Mouse (Mus musculus) ES-E14 (cell line): ENCODE measurements around the gene Krr1. TPM values are rescaled to one million over a fixed set of nuclear protein-coding genes. Genes with fewer than 3 reads are reported as not detected.

Experiments used
- DNase-seq: peaks from one replicate; pipeline ENCODE4 v3.0.0-alpha.2; 2013; ENCODE audit warnings: low read depth, low spot score
- H3K27ac ChIP-seq: 2 replicates; pipeline ENCODE4 v1.5.1; 2012; ENCODE audit warnings: low read depth, mild to moderate bottlenecking, low read length, moderate library complexity, mixed read lengths; ENCODE audit not compliant: poor library complexity, insufficient read depth, severe bottlenecking
- H3K36me3 ChIP-seq: 2 replicates; pipeline ENCODE4 v1.6.1; 2012; ENCODE audit warnings: mild to moderate bottlenecking, low read length, moderate library complexity, mixed read lengths; ENCODE audit not compliant: control insufficient read depth, poor library complexity, insufficient read depth, severe bottlenecking
- H3K4me1 ChIP-seq, 2 experiments: fragments of 150-350 bp in 1 of 2; sonication (generic) in 1 of 2; 2 replicates each; pipeline ENCODE4 v1.6.1; 2012; ENCODE audit warnings: low read length in 2 of 2, mild to moderate bottlenecking in 1 of 2, mixed read lengths in 1 of 2; ENCODE audit not compliant: control insufficient read depth in 2 of 2, insufficient read depth in 2 of 2, poor library complexity in 1 of 2
- H3K4me3 ChIP-seq, 2 experiments: fragments of 150-350 bp in 1 of 2; sonication (generic) in 1 of 2; 2 replicates each; pipeline ENCODE4 v1.5.1; 2012; ENCODE audit warnings: low read length in 2 of 2, low read depth in 1 of 2, mild to moderate bottlenecking in 1 of 2, mixed read lengths in 1 of 2; ENCODE audit not compliant: insufficient read depth in 1 of 2, poor library complexity in 1 of 2, severe bottlenecking in 1 of 2
- H3K9ac ChIP-seq: 2 replicates; pipeline ENCODE4 v1.6.1; 2012; ENCODE audit warnings: low read depth, mild to moderate bottlenecking, low read length, mixed read lengths; ENCODE audit not compliant: poor library complexity, insufficient read depth, severe bottlenecking
- H3K9me3 ChIP-seq: fragments of 150-350 bp; sonication (generic); 2 replicates; pipeline ENCODE4 v1.6.1; 2012; ENCODE audit warnings: low read depth, mild to moderate bottlenecking, low read length; ENCODE audit not compliant: control insufficient read depth, insufficient read depth
- CHD2 ChIP-seq: IDR thresholded peaks from 2 replicates; pipeline ENCODE4 v1.6.1; 2014; ENCODE audit warnings: mild to moderate bottlenecking, low read depth, low read length, inconsistent platforms
- HCFC1 ChIP-seq: IDR thresholded peaks from 2 replicates; pipeline ENCODE4 v1.6.1; 2012; ENCODE audit warnings: low read length, inconsistent platforms, borderline replicate concordance; ENCODE audit not compliant: insufficient read depth
- MAFK ChIP-seq: IDR thresholded peaks from 2 replicates; pipeline ENCODE4 v1.6.1; 2014; ENCODE audit warnings: mild to moderate bottlenecking, low read depth, low read length, inconsistent platforms; ENCODE audit not compliant: insufficient read depth
- ZC3H11A ChIP-seq: IDR thresholded peaks from 2 replicates; pipeline ENCODE4 v1.6.1; 2012; ENCODE audit warnings: low read depth, mild to moderate bottlenecking, inconsistent platforms, low read length, borderline replicate concordance
- ZNF384 ChIP-seq: IDR thresholded peaks from 2 replicates; pipeline ENCODE4 v1.6.1; 2012; ENCODE audit warnings: low read depth, low read length, inconsistent platforms
- in situ Hi-C, 2 experiments: fragments of 600-800 bp; cut with MboI; formaldehyde crosslinking; loops; one replicate each; pipeline ENCODE4 v1.15.1; 2025; ENCODE audit warnings: low sequenced_read_pairs in 2 of 2, inconsistent platforms in 1 of 2; ENCODE audit not compliant: unreplicated experiment in 2 of 2
- total RNA-seq: library from RNA; depleted of rRNA; stranded (reverse); fragments of 300-350 nt; gene quantifications from 2 replicates; pipeline ENCODE4 v1.2.3, GENCODE M21; 2012

Krr1 gene
- total RNA-seq, 1 experiment, result 81.2 TPM

- no peak overlapping the region for H3K27ac ChIP-seq
- H3K4me1 ChIP-seq, result no peaks in the 10 kb centered on the region
- in situ Hi-C loops, result no loop called here
- H3K36me3 ChIP-seq, result no peaks in the 10 kb centered on the region
- TF ChIP-seq ZNF384, result no peak
- no peak for TF ChIP-seq CHD2
- TF ChIP-seq MAFK, result no peak
- TF ChIP-seq ZC3H11A, result no peak
- no peak for TF ChIP-seq HCFC1
- H3K4me3 ChIP-seq, result no peak overlapping the region
- H3K9ac ChIP-seq, result no peak overlapping the region
- DNase-seq, result no peak
- H3K9me3 ChIP-seq, result no peaks in the 10 kb centered on the region
These were observed 35.8 kb upstream of the Krr1 start for GRCm38 (mm10) chr10:111936491-111937145.

- TF ChIP-seq CHD2 (no peak), MAFK (no peak), HCFC1 (no peak), ZNF384 (no peak), ZC3H11A (no peak)
These were observed 35.3 kb upstream of the Krr1 start for GRCm38 (mm10) chr10:111937146-111937534.

GRCm38 (mm10) chr10:111943026-111943425 lies 29.4 kb upstream of the Krr1 start:
- Histone ChIP-seq H3K36me3 (no peaks in the 10 kb centered on the region), H3K4me1 (no peaks in the 10 kb centered on the region), H3K4me3 (no peak overlapping the region), H3K27ac (no peak overlapping the region), H3K9me3 (no peaks in the 10 kb centered on the region), H3K9ac (no peak overlapping the region)
- DNase-seq, result no peak
- in situ Hi-C loops, result no loop called here
- TF ChIP-seq CHD2, result no peak
- TF ChIP-seq MAFK, result no peak
- no peak for TF ChIP-seq ZC3H11A
- TF ChIP-seq HCFC1, result no peak
- TF ChIP-seq ZNF384, result no peak

More at GRCm38 (mm10) chr10:111937146-111937534, 35.3 kb upstream of the Krr1 start:
- no peak overlapping the region for H3K9ac ChIP-seq
- DNase-seq, result no peak
- no peaks in the 10 kb centered on the region for H3K36me3 ChIP-seq
- H3K9me3 ChIP-seq, result no peaks in the 10 kb centered on the region
- no peak overlapping the region for H3K4me3 ChIP-seq
- in situ Hi-C loops, result no loop called here
- H3K4me1 ChIP-seq, result no peaks in the 10 kb centered on the region
- no peak overlapping the region for H3K27ac ChIP-seq

GRCm38 (mm10) chr10:111945563-111945962 lies 26.9 kb upstream of the Krr1 start:
- Histone ChIP-seq H3K27ac (no peak overlapping the region), H3K9ac (no peak overlapping the region)

GRCm38 (mm10) chr10:111948041-111948440 lies 24.4 kb upstream of the Krr1 start:
- DNase-seq, result no peak
- in situ Hi-C loops, result no loop called here

More at GRCm38 (mm10) chr10:111945563-111945962, 26.9 kb upstream of the Krr1 start:
- in situ Hi-C loops, result no loop called here
- TF ChIP-seq MAFK (no peak), CHD2 (no peak), HCFC1 (no peak), ZNF384 (no peak), ZC3H11A (no peak)
- DNase-seq, result no peak
- no peaks in the 10 kb centered on the region for H3K9me3 ChIP-seq
- no peaks in the 10 kb centered on the region for H3K36me3 ChIP-seq
- H3K4me3 ChIP-seq, result no peak overlapping the region
- H3K4me1 ChIP-seq, result no peaks in the 10 kb centered on the region

More at GRCm38 (mm10) chr10:111948041-111948440, 24.4 kb upstream of the Krr1 start:
- H3K36me3 ChIP-seq, result no peaks in the 10 kb centered on the region
- H3K9me3 ChIP-seq, result no peaks in the 10 kb centered on the region
- no peak for TF ChIP-seq HCFC1
- H3K4me3 ChIP-seq, result no peak overlapping the region
- H3K9ac ChIP-seq, result no peak overlapping the region
- H3K4me1 ChIP-seq, result no peaks in the 10 kb centered on the region
- no peak overlapping the region for H3K27ac ChIP-seq
